Mouse (Mus musculus) thymus, adult 2 months (tissue): ENCODE measurements around the gene Gas2l2.

Experiments
- CTCF ChIP-seq: fragments of 200-500 bp; IDR thresholded peaks from 2 replicates; pipeline ENCODE4 v1.5.1; 2012; ENCODE audit warnings: mild to moderate bottlenecking, control low read depth, low read length, moderate library complexity, borderline replicate concordance; ENCODE audit not compliant: control insufficient read depth, poor library complexity, insufficient read depth; ENCODE audit errors: extremely low read depth
- POLR2A ChIP-seq: fragments of 200-500 bp; IDR thresholded peaks from 2 replicates; pipeline ENCODE4 v1.6.1; 2012; ENCODE audit warnings: mild to moderate bottlenecking, low read length, control low read depth, moderate library complexity; ENCODE audit not compliant: control insufficient read depth, poor library complexity, insufficient read depth; ENCODE audit errors: extremely low read depth

GRCm38 (mm10) chr11:83379745-83380341, 49.4 kb downstream of the Gas2l2 start:
- TF ChIP-seq CTCF (no peak), POLR2A (no peak)
